Mouse (Mus musculus): ENCODE measurements at regions not wholly inside any gene's neighbourhood (a gene's known extent, or its start where the extent isn't known, plus 50 kb on each side); places are given as distances from the start of the nearest gene placed in this dataset.

DNA sequence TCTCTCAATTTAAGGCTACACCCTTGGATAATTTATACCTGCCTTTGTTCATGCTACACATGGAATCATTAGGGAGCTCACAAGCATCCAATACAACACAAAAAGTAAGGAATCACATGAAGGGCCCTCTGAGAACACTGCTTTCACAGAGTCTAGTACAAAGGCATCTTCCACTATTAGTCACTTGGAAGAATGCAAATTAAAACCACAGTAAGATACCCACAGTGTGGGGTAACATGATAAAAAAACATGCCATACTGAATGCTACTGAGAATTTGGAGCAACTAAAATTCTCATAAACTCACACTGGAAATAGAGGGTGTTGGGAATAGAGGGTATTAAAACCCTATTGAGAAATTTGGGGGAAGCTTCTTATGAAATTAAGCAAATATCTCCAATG lies 197.6 kb upstream of the Tent5a start:
- no peak for DNase-seq (ENCODE audit: low spot score in 2 of 2)

DNA sequence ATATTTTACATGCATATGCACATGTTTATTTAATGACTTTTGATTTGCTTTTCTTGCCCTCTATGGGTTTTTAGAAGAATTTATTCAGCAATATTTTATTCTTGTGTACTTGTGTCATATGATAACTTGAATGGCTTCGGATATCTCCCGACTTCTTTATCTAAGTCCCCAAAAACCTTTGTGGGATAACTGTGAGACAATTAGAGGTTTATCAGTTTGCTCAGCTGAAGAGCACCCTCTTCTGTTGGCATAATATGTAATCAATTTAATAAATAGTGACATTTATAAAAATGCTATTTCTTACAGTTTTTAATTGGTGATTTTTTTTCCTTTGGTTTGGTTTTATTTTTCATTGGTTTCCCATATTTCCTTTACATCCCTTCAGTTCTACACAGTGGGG lies 194.2 kb upstream of the Tent5a start:
- DNase-seq (ENCODE audit: low spot score in 2 of 2), result no peak

DNA sequence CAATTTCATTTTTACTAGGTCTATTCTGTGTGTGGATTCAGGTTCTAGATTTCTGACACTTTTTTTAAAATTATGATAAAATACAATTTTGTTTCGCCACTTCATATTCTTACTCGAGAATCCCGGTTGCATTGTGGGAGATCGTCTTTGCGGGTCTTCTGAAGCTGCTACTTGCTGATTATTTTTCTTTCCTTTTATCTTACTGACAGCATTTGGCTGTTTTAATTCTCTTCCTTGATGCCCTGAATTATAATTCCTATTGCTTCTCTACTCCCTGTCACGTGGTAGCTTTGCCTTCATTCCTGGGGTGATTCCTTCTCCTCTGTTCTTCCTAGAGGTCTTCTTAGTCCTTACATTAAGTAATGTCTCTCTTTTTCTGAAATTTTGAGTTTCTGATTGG lies 193.8 kb upstream of the Tent5a start:
- DNase-seq (ENCODE audit: low spot score in 2 of 2), result no peak

DNA sequence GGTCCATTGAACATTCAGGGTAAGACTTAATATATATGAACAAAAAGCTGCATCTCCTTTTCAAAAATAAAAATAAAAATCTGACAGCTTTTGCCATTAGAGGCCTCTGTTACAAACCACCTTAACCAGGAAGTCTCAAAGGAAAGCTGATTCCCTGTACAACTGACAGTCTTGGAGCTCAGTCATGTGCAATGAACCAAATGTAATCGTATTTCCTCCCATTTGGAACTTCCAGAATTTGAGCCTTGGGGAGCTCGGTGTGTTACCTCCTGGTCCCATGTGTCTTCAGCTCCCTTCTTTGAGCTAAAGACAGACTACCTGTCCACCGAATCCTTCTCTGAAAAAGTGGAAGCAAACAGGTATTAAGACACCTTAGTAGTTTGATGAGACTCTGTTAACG lies 171.9 kb upstream of the Tent5a start:
- no peak for DNase-seq (ENCODE audit: low spot score in 2 of 2)

DNA sequence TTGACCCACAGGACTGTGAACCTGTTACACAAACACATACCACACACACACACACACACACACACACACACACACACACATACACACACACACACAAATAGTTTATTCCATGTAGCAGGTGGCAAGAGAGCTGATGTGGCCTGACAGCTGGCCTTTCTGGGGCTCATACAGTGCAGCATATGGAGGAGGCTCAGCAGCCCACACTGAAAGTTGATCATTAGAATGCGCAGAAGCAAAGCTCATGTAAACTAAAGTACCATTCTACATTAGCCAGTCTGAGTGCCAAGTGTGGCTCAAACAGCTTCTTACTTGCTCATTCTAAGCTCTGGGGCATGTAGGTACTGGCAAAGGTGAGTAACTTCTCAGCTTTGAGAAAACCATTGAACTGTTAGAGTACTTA lies 170.2 kb upstream of the Tent5a start:
- DNase-seq (ENCODE audit: low spot score in 2 of 2), result no peak

DNA sequence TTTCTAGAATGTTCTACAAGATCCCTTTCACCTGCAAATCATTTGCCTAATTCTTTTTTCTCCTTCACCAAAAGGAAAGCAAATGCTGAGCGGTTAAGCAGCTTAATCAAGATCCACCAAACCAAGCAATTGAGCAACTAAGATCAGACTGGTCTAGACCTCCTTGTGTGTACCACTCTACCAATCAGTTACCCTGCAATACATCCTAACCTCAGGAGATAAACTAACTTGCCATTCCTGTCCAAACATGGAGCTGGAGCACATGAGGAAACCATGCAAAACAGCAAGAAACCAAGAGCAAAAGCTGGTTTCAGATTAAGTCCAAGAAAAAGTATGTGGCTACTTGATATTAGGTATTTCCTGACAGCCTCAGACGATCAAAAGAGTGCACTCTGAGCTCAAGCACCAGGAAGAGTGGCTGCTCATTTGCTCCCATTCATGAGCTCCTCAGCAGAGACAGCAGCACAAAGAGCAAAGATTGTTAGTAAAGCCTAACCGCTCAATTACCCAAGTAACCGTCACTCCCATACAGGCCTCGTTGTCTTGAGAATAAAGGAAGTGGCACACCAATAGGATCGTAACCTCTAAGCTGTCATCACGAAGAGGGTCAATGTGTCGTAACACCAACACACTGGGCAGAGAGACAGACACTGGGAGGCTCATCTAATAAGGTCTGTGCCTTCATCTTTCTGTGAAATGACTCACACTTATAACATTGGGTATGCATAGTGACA lies 169.5 kb upstream of the Tent5a start:
- no peak for DNase-seq (ENCODE audit: low spot score in 2 of 2)

DNA sequence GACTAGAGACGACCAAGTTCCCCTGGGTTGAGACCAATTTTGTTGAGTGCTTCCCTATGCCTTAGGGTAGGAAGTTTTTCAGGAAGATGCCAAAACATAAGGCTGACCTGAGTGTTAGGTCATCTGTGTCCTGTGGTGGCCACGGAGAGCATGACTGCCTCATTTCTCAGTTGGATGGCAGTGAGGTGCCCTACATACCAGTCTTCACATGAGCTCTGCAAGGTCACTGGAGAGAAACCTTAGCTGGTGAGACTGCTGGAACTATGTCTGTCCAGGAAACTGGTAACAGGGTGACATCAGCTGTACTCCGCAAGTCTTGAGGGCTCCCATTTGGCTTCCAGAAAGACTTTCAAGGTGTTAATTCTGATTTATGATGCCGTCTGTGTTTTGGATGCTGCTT lies 167.9 kb upstream of the Tent5a start:
- no peak for DNase-seq (ENCODE audit: low spot score in 2 of 2)

DNA sequence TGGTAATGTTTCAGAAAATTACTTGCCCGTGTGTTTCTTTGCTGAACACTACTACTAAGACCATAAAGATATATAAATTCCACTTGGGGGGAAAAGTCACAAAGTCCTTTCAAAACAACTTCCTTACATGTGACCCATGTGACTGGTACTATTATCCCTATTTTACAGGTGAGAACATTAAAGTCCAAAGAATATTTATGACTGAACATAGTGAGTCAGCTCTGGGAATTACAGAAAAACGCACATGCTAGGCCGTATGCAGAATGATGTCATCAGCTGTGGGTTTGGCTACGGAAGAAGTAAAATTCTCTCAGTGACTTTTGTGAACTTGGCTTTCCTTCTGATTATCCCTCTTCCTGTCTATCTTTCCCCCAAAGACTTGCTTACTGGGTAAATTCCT lies 166.6 kb upstream of the Tent5a start:
- no peak for DNase-seq (ENCODE audit: low spot score in 2 of 2)

DNA sequence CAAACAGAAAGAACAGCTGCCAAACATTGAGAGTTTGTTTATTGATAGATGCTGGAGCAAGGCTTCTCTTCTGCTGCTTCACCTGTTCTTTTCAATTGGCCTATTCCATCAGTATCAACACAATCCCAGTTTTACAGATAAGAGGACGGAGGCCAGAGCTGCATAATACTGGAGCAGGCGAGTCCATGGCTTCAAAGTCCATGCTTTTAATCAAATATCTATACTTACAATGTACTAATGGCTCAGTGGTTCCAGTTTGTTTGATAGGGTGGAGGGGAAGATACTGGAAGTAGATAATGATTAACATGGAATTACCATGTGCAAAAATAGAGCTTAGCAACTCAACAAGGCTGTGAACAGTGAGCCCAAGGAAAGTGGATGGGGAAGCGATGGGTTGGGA lies 163.2 kb upstream of the Tent5a start:
- DNase-seq (ENCODE audit: low spot score in 2 of 2), result no peak

DNA sequence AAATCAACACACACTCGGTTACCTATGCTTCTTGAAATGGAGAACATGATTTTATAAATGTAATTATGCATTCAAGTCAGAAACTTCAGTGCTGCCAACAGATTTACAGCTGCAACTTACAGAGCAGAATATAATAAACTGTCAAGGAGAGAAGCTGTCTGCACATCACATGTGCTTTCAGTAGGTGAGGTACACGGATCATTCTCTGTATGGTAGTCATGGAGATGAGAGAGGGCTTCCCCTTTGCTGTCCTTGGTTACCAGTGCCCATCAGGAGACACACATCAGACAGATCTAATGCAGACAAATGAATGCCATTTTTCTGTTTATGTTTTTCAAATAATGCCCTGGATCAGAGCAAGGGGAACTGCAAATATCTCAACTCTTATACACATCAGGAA lies 160.8 kb upstream of the Tent5a start:
- DNase-seq (ENCODE audit: low spot score in 2 of 2), result no peak

DNA sequence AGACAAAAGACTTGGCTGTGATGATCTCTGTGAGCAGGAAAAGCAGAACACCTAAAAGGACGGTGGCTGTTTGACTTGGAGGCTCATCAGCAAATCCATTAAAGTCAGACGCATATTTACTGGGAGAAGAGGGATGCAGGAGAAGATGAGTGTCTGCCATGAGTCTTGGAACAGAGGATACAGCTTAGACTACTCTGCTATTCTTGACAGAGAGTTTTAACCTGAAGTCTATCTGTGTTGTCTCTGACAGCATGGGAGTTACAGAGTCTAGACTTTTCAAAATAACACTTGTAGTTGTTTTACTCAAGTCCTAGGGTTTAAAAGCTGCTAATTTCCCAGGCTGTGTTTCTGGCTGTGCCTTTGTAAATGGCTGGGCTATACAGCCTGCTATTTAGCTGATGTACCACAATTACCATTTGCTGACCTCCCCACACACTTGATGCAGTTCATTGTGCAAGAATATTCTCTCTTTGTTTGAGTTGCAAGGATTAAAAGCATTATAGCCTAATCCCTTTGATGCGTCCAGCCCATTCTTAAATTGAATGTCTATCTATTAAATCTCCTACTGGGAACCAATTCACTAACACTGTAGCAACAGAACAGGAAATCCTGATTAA lies 160.0 kb upstream of the Tent5a start:
- DNase-seq (ENCODE audit: low spot score in 2 of 2), result no peak

DNA sequence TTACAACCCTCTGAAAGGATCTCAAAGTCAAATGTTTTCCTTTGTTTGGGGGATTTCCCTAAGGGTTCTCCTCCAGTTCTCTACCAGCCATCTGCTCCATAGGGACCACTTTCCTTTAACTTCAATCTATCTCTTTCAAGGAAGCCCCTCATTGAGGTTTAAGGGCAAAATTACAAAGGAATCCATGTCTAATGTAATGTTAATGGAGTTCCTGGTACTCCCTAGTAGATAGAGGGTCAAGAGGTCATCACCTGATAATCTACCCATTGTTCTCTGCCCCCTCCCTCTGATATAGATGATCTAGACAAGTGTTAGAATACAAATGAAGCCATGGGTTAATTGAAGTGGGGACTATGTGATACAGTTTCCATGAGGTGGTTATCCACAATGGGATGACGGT lies 158.6 kb upstream of the Tent5a start:
- DNase-seq (ENCODE audit: low spot score in 2 of 2), result no peak

DNA sequence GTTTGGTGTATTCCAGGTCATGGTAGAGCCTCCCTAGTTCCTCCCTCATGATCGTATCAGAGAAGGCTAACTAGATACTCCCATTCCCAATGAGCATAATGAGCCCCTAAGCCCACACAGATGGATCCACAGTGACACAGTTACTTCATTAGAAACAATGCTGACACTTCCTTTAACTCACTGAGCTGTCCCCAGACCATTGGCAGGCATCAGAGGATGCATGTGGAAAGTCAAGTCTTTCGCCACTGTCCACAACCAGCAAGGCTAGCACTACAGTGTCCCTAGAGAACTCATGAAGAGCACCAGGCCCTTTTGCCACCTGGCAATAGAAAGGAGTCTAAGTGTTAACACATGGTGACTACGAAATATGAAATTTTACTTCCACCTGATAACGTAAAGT lies 156.1 kb upstream of the Tent5a start:
- DNase-seq (ENCODE audit: low spot score in 2 of 2), result no peak

DNA sequence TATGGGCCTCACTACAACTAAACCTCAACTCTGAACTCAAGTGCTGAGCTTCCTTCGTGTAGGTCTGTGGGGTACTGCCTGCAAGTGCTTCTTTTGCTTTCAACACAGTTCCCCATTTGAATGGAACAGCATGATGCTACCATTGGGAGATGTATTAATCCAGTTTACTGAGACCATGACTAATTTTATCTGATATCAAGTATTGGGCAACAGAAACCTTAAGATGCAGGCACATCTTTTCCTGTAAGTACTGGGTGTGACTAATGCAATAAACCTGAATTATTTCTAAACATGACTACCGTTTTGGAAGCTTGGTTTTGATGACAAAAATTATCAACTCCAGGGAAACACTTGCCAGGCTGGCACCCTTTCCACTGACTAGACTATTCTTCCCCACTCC lies 153.4 kb upstream of the Tent5a start:
- no peak for DNase-seq (ENCODE audit: low spot score in 2 of 2)

DNA sequence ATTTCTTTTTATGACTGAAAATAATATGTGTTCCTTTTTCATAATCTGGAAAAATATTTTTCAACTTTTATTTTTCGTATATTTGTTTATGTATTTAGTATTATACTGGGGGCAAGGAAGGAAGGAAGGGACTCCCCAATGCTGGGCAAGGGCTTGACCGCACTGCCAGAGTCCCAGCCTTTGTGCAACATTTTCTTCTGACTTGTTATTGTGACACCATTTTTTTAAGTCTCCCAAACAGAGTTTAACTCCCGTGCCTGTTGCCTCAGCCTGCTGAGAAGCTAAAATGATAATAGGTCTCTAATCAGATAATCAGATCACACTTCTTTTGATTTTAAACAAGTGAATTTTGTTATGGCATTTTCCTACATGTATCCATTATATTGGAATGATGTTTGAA lies 148.1 kb upstream of the Tent5a start:
- no peak for DNase-seq (ENCODE audit: low spot score in 2 of 2)

DNA sequence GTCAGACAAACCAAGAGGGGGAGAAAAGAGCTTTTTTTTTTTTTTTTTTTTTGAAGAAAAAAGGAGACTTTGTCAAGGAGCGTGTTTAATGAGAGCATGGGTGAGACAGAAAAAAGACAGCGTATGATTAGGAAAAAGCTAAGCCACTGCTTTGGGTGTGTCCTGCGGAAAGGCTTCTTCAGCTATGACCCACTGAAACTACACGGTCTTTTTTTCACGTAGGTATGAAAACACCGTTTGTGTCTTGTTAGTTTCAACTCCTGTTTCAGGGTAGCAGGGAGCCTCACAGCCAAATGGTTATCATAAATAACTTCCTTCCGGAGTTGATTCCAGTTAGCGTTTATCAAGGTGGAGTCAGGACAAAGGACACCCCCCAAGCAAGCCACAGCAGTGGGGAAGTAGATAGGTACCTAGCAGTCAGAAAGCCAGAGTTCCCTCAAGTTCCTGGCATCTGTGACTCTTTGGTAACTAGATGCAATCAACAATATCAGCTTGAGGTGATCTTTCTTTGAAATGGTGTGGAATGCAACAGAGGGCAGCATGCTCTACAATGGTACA lies 143.2 kb upstream of the Tent5a start:
- no peak for DNase-seq (ENCODE audit: low spot score in 2 of 2)

DNA sequence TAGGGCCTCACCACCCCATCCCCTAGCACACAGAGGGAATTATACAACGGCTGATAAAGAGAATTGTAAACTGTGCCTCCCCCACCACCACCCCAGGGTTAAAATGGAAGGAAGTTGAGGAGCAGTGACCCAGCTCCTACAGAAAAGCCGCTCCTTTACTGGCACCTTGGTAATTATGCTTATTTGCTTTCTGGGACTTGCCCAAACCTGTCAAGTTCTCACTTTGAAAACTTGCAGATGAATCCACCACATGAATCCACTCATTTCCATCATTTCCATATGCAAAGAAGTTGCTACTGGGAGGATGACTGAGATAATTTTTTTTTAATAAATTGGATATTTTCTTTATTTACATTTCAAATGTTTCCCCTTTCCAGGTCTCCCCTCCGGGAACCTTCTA lies 142.1 kb upstream of the Tent5a start:
- no peak for DNase-seq (ENCODE audit: low spot score in 2 of 2)

DNA sequence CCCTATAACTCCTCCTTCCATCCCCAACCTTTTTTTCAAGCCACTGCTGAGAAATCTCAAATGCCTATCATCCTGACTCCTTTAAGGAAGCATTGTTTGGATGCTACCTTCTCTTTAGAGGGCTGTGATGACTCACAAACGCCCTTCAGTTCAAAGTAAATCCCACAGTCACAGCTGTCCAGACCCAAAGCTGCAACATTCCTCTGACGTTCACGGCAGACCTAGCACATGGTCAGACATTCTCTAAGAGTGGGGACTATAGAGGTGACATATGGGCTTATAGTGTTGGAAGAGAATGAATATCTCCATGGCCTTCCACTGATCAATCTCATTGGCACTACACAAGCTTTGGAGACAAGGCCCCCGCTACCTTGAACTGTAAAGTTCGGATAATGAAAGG lies 139.5 kb upstream of the Tent5a start:
- no peak for DNase-seq (ENCODE audit: low spot score in 2 of 2)

DNA sequence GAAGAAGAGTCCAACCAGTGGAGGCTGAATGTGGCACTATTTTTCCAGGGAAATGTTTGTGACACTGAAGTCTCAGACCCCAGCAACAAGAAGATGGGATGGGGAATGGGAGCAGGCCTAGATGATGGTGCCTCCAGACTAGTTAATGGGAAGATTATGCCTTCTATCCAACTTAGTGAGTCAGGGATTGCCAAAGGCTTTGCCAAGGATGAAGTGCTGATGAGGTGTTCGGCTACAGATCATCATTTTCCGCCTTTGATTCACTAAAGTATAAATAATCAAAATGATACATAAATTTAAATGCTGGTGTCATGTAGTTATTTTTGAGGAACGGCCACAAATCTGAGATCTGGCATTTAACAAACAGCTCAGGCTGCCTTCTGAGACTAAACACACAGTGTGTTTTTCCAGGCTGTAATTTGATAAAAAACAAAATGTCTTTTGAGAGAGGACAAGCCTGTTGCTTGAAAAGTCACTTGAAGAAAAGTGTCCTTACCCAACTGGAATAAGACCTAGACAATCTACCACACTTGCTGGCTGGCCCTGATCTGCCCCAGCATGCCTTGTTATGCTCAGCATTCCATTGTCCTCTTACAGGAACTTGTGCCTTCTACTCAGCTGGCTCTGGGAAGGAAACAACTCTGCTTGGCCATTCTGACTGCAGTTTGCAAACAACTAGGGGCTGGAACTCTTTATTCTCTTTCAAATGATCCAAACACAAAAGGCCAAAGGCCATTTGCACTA lies 132.1 kb upstream of the Tent5a start:
- no peak for DNase-seq (ENCODE audit: low spot score in 2 of 2)

DNA sequence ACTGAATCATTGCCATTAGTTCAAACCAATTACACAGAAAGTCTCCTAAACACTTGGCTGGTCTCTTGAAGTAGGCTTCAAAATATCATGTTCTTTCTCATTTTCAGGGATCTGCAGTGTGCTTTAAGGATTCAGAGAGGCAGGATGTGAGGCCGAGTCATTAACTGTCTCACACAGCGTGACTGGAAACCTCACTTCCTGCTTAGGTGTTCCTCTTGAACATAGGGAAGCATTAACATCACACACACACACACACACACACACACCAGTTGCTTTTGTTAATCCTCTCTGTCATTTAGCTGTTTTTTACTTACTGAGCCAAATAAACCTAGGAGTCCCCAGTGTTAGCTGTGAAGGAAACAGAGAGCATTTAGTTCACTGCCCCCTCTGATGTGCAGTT lies 131.2 kb upstream of the Tent5a start:
- DNase-seq (ENCODE audit: low spot score in 2 of 2), result no peak

DNA sequence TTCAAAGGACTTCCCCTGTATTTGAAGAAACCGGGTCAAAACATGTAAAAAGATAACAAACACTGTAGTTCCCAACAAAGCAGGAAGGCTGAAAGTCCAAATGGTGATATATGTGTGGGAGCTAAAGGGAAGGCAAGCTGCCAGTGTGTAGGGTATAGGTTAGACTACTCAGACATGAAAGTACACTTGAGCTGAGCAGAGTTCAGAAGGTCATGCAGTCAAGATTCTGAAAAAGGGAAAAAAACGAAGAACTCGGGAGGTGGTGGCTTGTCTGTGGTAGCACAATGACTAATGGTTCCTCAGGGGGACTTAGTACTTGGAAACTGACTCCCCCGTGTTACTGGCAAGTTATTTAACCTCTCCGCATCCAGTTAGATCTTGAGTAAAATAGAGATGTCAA lies 130.3 kb upstream of the Tent5a start:
- DNase-seq (ENCODE audit: low spot score in 2 of 2), result no peak

DNA sequence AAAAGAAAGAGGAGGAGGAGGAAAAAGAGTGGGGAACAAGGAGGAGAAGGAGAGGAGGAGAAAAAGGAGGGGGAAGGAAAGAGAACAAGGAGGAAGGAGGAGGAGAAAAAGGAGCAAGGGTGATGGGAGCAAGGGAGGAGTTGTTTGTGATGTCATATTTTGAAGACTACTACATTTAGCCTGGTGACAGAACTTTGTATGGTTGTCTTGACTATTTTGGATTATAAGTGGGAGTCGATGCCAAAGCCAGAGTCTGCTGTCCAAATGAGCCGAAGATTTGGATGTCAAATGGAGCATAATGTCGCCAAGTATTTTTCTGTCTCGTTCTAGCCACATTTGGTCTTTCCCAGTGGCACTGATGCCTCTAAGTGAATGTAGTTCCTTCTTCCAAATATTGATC lies 128.2 kb upstream of the Tent5a start:
- no peak for DNase-seq (ENCODE audit: low spot score in 2 of 2)

Data from layer of hippocampus, adult 8-10 months (tissue).